ENCODE assay signal across 15 mouse cellular contexts in genomic region chr5:64251435-64251834, GRCm38 (mm10).
DNase-seq lines count a peak whose midpoint lies in the region; ATAC-seq and TF ChIP-seq lines count a peak whose summit lies in the region.
"Had no signal": no experiment of that assay in that cellular context is flagged by ENCODE, and none has a peak within 500 bp of the region (broad histone marks: within the 10 kb centered on the region; RNA-seq: fewer than 3 reads in every experiment).

No protein-coding gene starts in this region.

- no peak overlapping the region for H3K4me3 ChIP-seq in stomach, embryonic 15.5 days (replicated peaks)
- H3K4me3 ChIP-seq in stomach, postnatal 0 days (ENCODE audit: low read depth, low read length) = no peak overlapping the region
- no peak overlapping the region for H3K4me3 ChIP-seq in kidney, embryonic 15.5 days (replicated peaks)
- H3K4me3 ChIP-seq in liver, embryonic 13.5 days (replicated peaks) = no peak overlapping the region
- H3K4me3 ChIP-seq in lung, postnatal 0 days (ENCODE audit: low read depth, low read length) = no peak overlapping the region
- H3K4me3 ChIP-seq: lung, embryonic 15.5 days had no signal

- no peak overlapping the region for H3K9ac ChIP-seq in stomach, embryonic 15.5 days
- no peak overlapping the region for H3K9ac ChIP-seq in stomach, postnatal 0 days (ENCODE audit: low read length)
- H3K9ac ChIP-seq in kidney, embryonic 15.5 days = no peak overlapping the region
- no peak overlapping the region for H3K9ac ChIP-seq in liver, embryonic 13.5 days
- no peak overlapping the region for H3K9ac ChIP-seq in lung, postnatal 0 days (replicated peaks; ENCODE audit: low read depth)
- H3K9ac ChIP-seq: hindbrain, embryonic 14.5 days; lung, embryonic 15.5 days had no signal

- H3K27me3 ChIP-seq in stomach, embryonic 15.5 days (replicated peaks) = no peaks in the 10 kb centered on the region
- H3K27me3 ChIP-seq in stomach, postnatal 0 days (ENCODE audit: control insufficient read depth, insufficient read depth, low read length) = no peaks in the 10 kb centered on the region
- H3K27me3 ChIP-seq in kidney, embryonic 15.5 days = no peaks in the 10 kb centered on the region
- no peaks in the 10 kb centered on the region for H3K27me3 ChIP-seq in liver, embryonic 13.5 days
- H3K27me3 ChIP-seq in lung, postnatal 0 days (replicated peaks; ENCODE audit: insufficient read depth, low read length) = no peaks in the 10 kb centered on the region
- H3K27me3 ChIP-seq: lung, embryonic 15.5 days had no signal

- ATAC-seq in stomach, embryonic 15.5 days (ENCODE audit: insufficient read depth, low FRiP score, low read depth) = peak; percentile 60; the same call in 1 of the 2 replicates
- ATAC-seq in stomach, postnatal 0 days (ENCODE audit: low FRiP score, low TSS enrichment) = no peak
- peak; percentile 68; the same call in 1 of the 2 replicates for ATAC-seq in kidney, embryonic 15.5 days (replicated peaks; ENCODE audit: low FRiP score)
- peak; percentile 75 for ATAC-seq in liver, embryonic 13.5 days (ENCODE audit: low read depth)
- ATAC-seq in lung, postnatal 0 days = no peak
- ATAC-seq: CD4-positive, CD25-positive, alpha-beta regulatory T cell, adult 4 months; forebrain, embryonic 14.5 days had no signal

- H3K36me3 ChIP-seq in stomach, embryonic 15.5 days = no peaks in the 10 kb centered on the region
- H3K36me3 ChIP-seq in stomach, postnatal 0 days (ENCODE audit: control insufficient read depth, insufficient read depth, low read length) = no peaks in the 10 kb centered on the region
- no peaks in the 10 kb centered on the region for H3K36me3 ChIP-seq in kidney, embryonic 15.5 days
- H3K36me3 ChIP-seq in liver, embryonic 13.5 days = no peaks in the 10 kb centered on the region
- no peaks in the 10 kb centered on the region for H3K36me3 ChIP-seq in lung, postnatal 0 days (ENCODE audit: insufficient read depth, low read length)
- H3K36me3 ChIP-seq: lung, embryonic 15.5 days had no signal

- TF ChIP-seq CTCF in stomach, postnatal 0 days (IDR thresholded peaks at IDR 0.05; ENCODE audit: low read depth) = no peak
- no peak for TF ChIP-seq CTCF in lung, postnatal 0 days (IDR thresholded peaks at IDR 0.05)

- H3K9me3 ChIP-seq in stomach, embryonic 15.5 days = no peaks in the 10 kb centered on the region
- no peaks in the 10 kb centered on the region for H3K9me3 ChIP-seq in stomach, postnatal 0 days (ENCODE audit: control insufficient read depth, low read length)
- H3K9me3 ChIP-seq in kidney, embryonic 15.5 days (replicated peaks) = no peaks in the 10 kb centered on the region
- no peaks in the 10 kb centered on the region for H3K9me3 ChIP-seq in liver, embryonic 13.5 days (replicated peaks)
- no peaks in the 10 kb centered on the region for H3K9me3 ChIP-seq in lung, postnatal 0 days (ENCODE audit: low read length)
- H3K9me3 ChIP-seq: lung, embryonic 15.5 days had no signal

- no peak overlapping the region for H3K4me2 ChIP-seq in stomach, embryonic 15.5 days
- no peak overlapping the region for H3K4me2 ChIP-seq in stomach, postnatal 0 days (replicated peaks; ENCODE audit: low read depth)
- H3K4me2 ChIP-seq in kidney, embryonic 15.5 days = no peak overlapping the region
- H3K4me2 ChIP-seq in liver, embryonic 13.5 days = peak overlapping the region; percentile 29
- H3K4me2 ChIP-seq in lung, postnatal 0 days (replicated peaks; ENCODE audit: low read depth, low read length) = no peak overlapping the region
- H3K4me2 ChIP-seq: heart, embryonic 11.5 days; hindbrain, embryonic 14.5 days; lung, embryonic 15.5 days had no signal

- WGBS in stomach, embryonic 15.5 days = 60% methylated on average over 5 of the region's 5 CpGs
- 70% methylated on average over 5 of the region's 5 CpGs for WGBS in stomach, postnatal 0 days
- 62% methylated on average over 5 of the region's 5 CpGs for WGBS in kidney, embryonic 15.5 days
- WGBS in liver, embryonic 13.5 days (ENCODE audit: insufficient replicate concordance) = 9% methylated on average over 5 of the region's 5 CpGs
- WGBS in lung, postnatal 0 days = 62% methylated on average over 5 of the region's 5 CpGs

- H3K27ac ChIP-seq in stomach, embryonic 15.5 days = no peak overlapping the region
- no peak overlapping the region for H3K27ac ChIP-seq in stomach, postnatal 0 days (replicated peaks)
- H3K27ac ChIP-seq in kidney, embryonic 15.5 days = peak overlapping the region; percentile 58; the same call in 1 of the 2 replicates
- peak overlapping the region; percentile 25; the same call in 1 of the 2 replicates for H3K27ac ChIP-seq in liver, embryonic 13.5 days
- no peak overlapping the region for H3K27ac ChIP-seq in lung, postnatal 0 days (ENCODE audit: low read length)
- H3K27ac ChIP-seq: hindbrain, embryonic 14.5 days; lung, embryonic 15.5 days had no signal

- DNase-seq in stomach, postnatal 0 days (ENCODE audit: low spot score) = no peak
- peak; percentile 19 for DNase-seq in liver, embryonic 13.5 days
- no peak for DNase-seq in lung, postnatal 0 days (ENCODE audit: low spot score)
- DNase-seq in ovary, postnatal 14 days (ENCODE audit: low spot score) = no peak
- no peak for DNase-seq in thymus, postnatal 14 days
- DNase-seq: cerebellum, adult 2 months; layer of hippocampus, adult 9-11 months; thymus, adult 18-20 months had no signal

- TF ChIP-seq EP300 in stomach, postnatal 0 days (optimal IDR thresholded peaks at IDR 0.05) = no peak
- TF ChIP-seq EP300 in lung, postnatal 0 days (IDR thresholded peaks at IDR 0.05) = no peak

- peaks cover 7% of the 10 kb centered on the region; the same call in 1 of the 2 replicates for H3K4me1 ChIP-seq in stomach, embryonic 15.5 days
- H3K4me1 ChIP-seq in stomach, postnatal 0 days (replicated peaks; ENCODE audit: control insufficient read depth, insufficient read depth) = peaks cover 4% of the 10 kb centered on the region; the same call in 1 of the 2 replicates
- peaks cover 39% of the 10 kb centered on the region for H3K4me1 ChIP-seq in kidney, embryonic 15.5 days
- peaks cover 26% of the 10 kb centered on the region for H3K4me1 ChIP-seq in liver, embryonic 13.5 days (replicated peaks)
- no peaks in the 10 kb centered on the region for H3K4me1 ChIP-seq in lung, postnatal 0 days (ENCODE audit: insufficient read depth, low read depth, low read length)

Comparison
In these comparisons a context has a peak if more than half of its experiments do, and no peak if none do; other contexts are left out.
1. ATAC-seq: peak in stomach, embryonic 15.5 days (single experiment), kidney, embryonic 15.5 days (single experiment) and liver, embryonic 13.5 days (single experiment); none in stomach, postnatal 0 days (single experiment) and lung, postnatal 0 days (single experiment).
2. H3K27ac ChIP-seq: peak in kidney, embryonic 15.5 days (single experiment) and liver, embryonic 13.5 days (single experiment); none in stomach, embryonic 15.5 days (single experiment), stomach, postnatal 0 days (single experiment) and lung, postnatal 0 days (single experiment).